Mouse (Mus musculus) liver, embryonic 12.5 days (tissue): ENCODE measurements around the gene Ncs1. TPM values are rescaled to one million over a fixed set of nuclear protein-coding genes. Genes with fewer than 3 reads are reported as not detected.

Experiments
- ATAC-seq: fragments of 200-750 bp; cut with Nextera tagmentation; 2 replicates; pipeline ENCODE4 v1.8.0; 2017; ENCODE audit warnings: moderate number of reproducible peaks, mild to moderate bottlenecking, moderate library complexity
- H3K27ac ChIP-seq: fragments of 300-500 bp; sonication (generic); 2 replicates; pipeline ENCODE4 v1.5.1; 2016; ENCODE audit warnings: mild to moderate bottlenecking
- H3K27me3 ChIP-seq: fragments of 300-500 bp; sonication (generic); replicated peaks from 2 replicates; pipeline ENCODE4 v1.6.1; 2016; ENCODE audit warnings: mild to moderate bottlenecking, moderate library complexity
- H3K36me3 ChIP-seq: fragments of 300-500 bp; sonication (generic); 2 replicates; pipeline ENCODE4 v1.6.1; 2016; ENCODE audit warnings: mild to moderate bottlenecking, moderate library complexity
- H3K4me1 ChIP-seq: fragments of 300-500 bp; sonication (generic); 2 replicates; pipeline ENCODE4 v1.6.1; 2016
- H3K4me2 ChIP-seq: fragments of 300-500 bp; sonication (generic); 2 replicates; pipeline ENCODE4 v1.6.1; 2016; ENCODE audit warnings: mild to moderate bottlenecking, moderate library complexity
- H3K4me3 ChIP-seq: fragments of 300-500 bp; sonication (generic); 2 replicates; pipeline ENCODE4 v1.5.1; 2016; ENCODE audit warnings: mild to moderate bottlenecking, moderate library complexity
- H3K9ac ChIP-seq: fragments of 300-500 bp; sonication (generic); 2 replicates; pipeline ENCODE4 v1.6.1; 2016; ENCODE audit warnings: mild to moderate bottlenecking, moderate library complexity
- H3K9me3 ChIP-seq: fragments of 300-500 bp; sonication (generic); replicated peaks from 2 replicates; pipeline ENCODE4 v1.6.1; 2016; ENCODE audit warnings: mild to moderate bottlenecking, moderate library complexity
- WGBS: fragments of 180-500 bp; shearing (Covaris S2); methylation state at CpG from one replicate; pipeline ENCODE4 v1.1.7; 2016; ENCODE audit not compliant: insufficient replicate concordance; 5-methylcytosine and 5-hydroxymethylcytosine counted together
- polyA plus RNA-seq: library from polyadenylated mRNA; unstranded; fragments of >200 nt; fragmentation: Nextera tagmentation; extraction: Ambion mirVana; gene quantifications from 2 replicates; pipeline ENCODE4 v1.2.1, GENCODE M21; 2016

Gene Ncs1
- polyA plus RNA-seq, 1 experiment from 2014 or later = 4.3 TPM

GRCm38 (mm10) chr2:31211204-31211603, 34.4 kb upstream of the Ncs1 start:
- Histone ChIP-seq H3K27me3 (no peaks in the 10 kb centered on the region), H3K4me1 (0 out of 2 replicates have a peak, but pooled peaks cover 1% of the 10 kb centered on the region), H3K36me3 (peaks cover 88% of the 10 kb centered on the region), H3K9ac (no peak overlapping the region), H3K4me2 (no peak overlapping the region), H3K4me3 (no peak overlapping the region), H3K9me3 (no peaks in the 10 kb centered on the region), H3K27ac (no peak overlapping the region)
- no peak for ATAC-seq
- 66% methylated on average over 3 of the region's 3 CpGs for WGBS

GRCm38 (mm10) chr2:31214211-31214796, 31.3 kb upstream of the Ncs1 start:
- no peaks in the 10 kb centered on the region for H3K4me1 ChIP-seq
- 87% methylated on average over 16 of the region's 16 CpGs for WGBS

GRCm38 (mm10) chr2:31218611-31219010, 27.0 kb upstream of the Ncs1 start:
- no peaks in the 10 kb centered on the region for H3K4me1 ChIP-seq
- H3K4me3 ChIP-seq = no peak overlapping the region
- no peak overlapping the region for H3K9ac ChIP-seq
- 70% methylated on average over 3 of the region's 3 CpGs for WGBS
- no peak for ATAC-seq
- no peak overlapping the region for H3K4me2 ChIP-seq
- no peaks in the 10 kb centered on the region for H3K9me3 ChIP-seq
- H3K36me3 ChIP-seq = peaks cover 19% of the 10 kb centered on the region
- no peaks in the 10 kb centered on the region for H3K27me3 ChIP-seq
- no peak overlapping the region for H3K27ac ChIP-seq

More at GRCm38 (mm10) chr2:31214211-31214796, 31.3 kb upstream of the Ncs1 start:
- no peak overlapping the region for H3K4me3 ChIP-seq
- no peak overlapping the region for H3K27ac ChIP-seq
- H3K9me3 ChIP-seq = no peaks in the 10 kb centered on the region
- ATAC-seq = no peak
- no peak overlapping the region for H3K9ac ChIP-seq
- no peak overlapping the region for H3K4me2 ChIP-seq
- H3K36me3 ChIP-seq = peaks cover 60% of the 10 kb centered on the region
- no peaks in the 10 kb centered on the region for H3K27me3 ChIP-seq

- peaks cover 11% of the 10 kb centered on the region for H3K36me3 ChIP-seq
- WGBS = 69% methylated on average over 6 of the region's 6 CpGs
Observed at GRCm38 (mm10) chr2:31219470-31219869, 26.2 kb upstream of the Ncs1 start.

GRCm38 (mm10) chr2:31220844-31221243, 24.8 kb upstream of the Ncs1 start:
- Histone ChIP-seq H3K27me3 (no peaks in the 10 kb centered on the region), H3K27ac (no peak overlapping the region), H3K4me1 (no peaks in the 10 kb centered on the region), H3K4me2 (no peak overlapping the region), H3K9me3 (no peaks in the 10 kb centered on the region), H3K9ac (no peak overlapping the region), H3K4me3 (no peak overlapping the region), H3K36me3 (no peaks in the 10 kb centered on the region)
- no peak for ATAC-seq
- WGBS = 53% methylated on average over 7 of the region's 7 CpGs

More at GRCm38 (mm10) chr2:31219470-31219869, 26.2 kb upstream of the Ncs1 start:
- H3K4me3 ChIP-seq = no peak overlapping the region
- no peak overlapping the region for H3K9ac ChIP-seq
- H3K27ac ChIP-seq = no peak overlapping the region
- no peak overlapping the region for H3K4me2 ChIP-seq
- no peaks in the 10 kb centered on the region for H3K27me3 ChIP-seq
- no peak for ATAC-seq
- H3K9me3 ChIP-seq = no peaks in the 10 kb centered on the region
- no peaks in the 10 kb centered on the region for H3K4me1 ChIP-seq

- H3K4me3 ChIP-seq = no peak overlapping the region
- no peak for ATAC-seq
- WGBS = 58% methylated on average over 5 of the region's 5 CpGs
- no peaks in the 10 kb centered on the region for H3K4me1 ChIP-seq
- no peaks in the 10 kb centered on the region for H3K36me3 ChIP-seq
- no peaks in the 10 kb centered on the region for H3K9me3 ChIP-seq
- H3K27me3 ChIP-seq = no peaks in the 10 kb centered on the region
- no peak overlapping the region for H3K27ac ChIP-seq
- H3K9ac ChIP-seq = no peak overlapping the region
- H3K4me2 ChIP-seq = no peak overlapping the region
Observed at GRCm38 (mm10) chr2:31221582-31221981, 24.0 kb upstream of the Ncs1 start.

- no peak for ATAC-seq
- H3K27ac ChIP-seq = no peak overlapping the region
- H3K36me3 ChIP-seq = no peaks in the 10 kb centered on the region
- H3K4me1 ChIP-seq = no peaks in the 10 kb centered on the region
- no peak overlapping the region for H3K4me2 ChIP-seq
- WGBS = 37% methylated on average over 1 of the region's 1 CpGs
- H3K9ac ChIP-seq = no peak overlapping the region
- no peaks in the 10 kb centered on the region for H3K27me3 ChIP-seq
- H3K9me3 ChIP-seq = no peaks in the 10 kb centered on the region
- no peak overlapping the region for H3K4me3 ChIP-seq
Observed at GRCm38 (mm10) chr2:31228768-31229311, 16.8 kb upstream of the Ncs1 start.

GRCm38 (mm10) chr2:31239203-31239696, 6.4 kb upstream of the Ncs1 start:
- Histone ChIP-seq H3K9me3 (no peaks in the 10 kb centered on the region), H3K4me2 (peak overlapping the region; percentile 56), H3K27me3 (peaks cover 42% of the 10 kb centered on the region), H3K27ac (no peak overlapping the region), H3K36me3 (no peaks in the 10 kb centered on the region), H3K9ac (no peak overlapping the region), H3K4me1 (0 out of 2 replicates have a peak, but pooled peaks cover 4% of the 10 kb centered on the region), H3K4me3 (peak overlapping the region; percentile 25)
- WGBS = 19% methylated on average over 23 of the region's 23 CpGs
- peak; percentile 63 for ATAC-seq

- H3K9me3 ChIP-seq = no peaks in the 10 kb centered on the region
- H3K9ac ChIP-seq = no peak overlapping the region
- H3K4me1 ChIP-seq = 0 out of 2 replicates have a peak, but pooled peaks cover 4% of the 10 kb centered on the region
- H3K27me3 ChIP-seq = peaks cover 48% of the 10 kb centered on the region
- no peak for ATAC-seq
- H3K36me3 ChIP-seq = no peaks in the 10 kb centered on the region
- H3K4me2 ChIP-seq = peak overlapping the region; percentile 56
- WGBS = 75% methylated on average over 6 of the region's 6 CpGs
- H3K4me3 ChIP-seq = no peak overlapping the region; the same call in 1 of the 2 replicates
- H3K27ac ChIP-seq = no peak overlapping the region
Observed at GRCm38 (mm10) chr2:31239833-31240232, 5.8 kb upstream of the Ncs1 start.

GRCm38 (mm10) chr2:31241639-31242038, 4.0 kb upstream of the Ncs1 start:
- ATAC-seq = no peak
- 6% methylated on average over 7 of the region's 7 CpGs for WGBS
- Histone ChIP-seq H3K9me3 (no peaks in the 10 kb centered on the region), H3K4me3 (no peak overlapping the region), H3K36me3 (no peaks in the 10 kb centered on the region), H3K27me3 (peaks cover 66% of the 10 kb centered on the region), H3K9ac (no peak overlapping the region), H3K4me2 (no peak overlapping the region), H3K27ac (no peak overlapping the region), H3K4me1 (peaks cover 17% of the 10 kb centered on the region; the same call in 1 of the 2 replicates)

- no peaks in the 10 kb centered on the region for H3K36me3 ChIP-seq
- peaks cover 21% of the 10 kb centered on the region for H3K4me1 ChIP-seq
- H3K9ac ChIP-seq = no peak overlapping the region
- H3K4me3 ChIP-seq = no peak overlapping the region
- no peak for ATAC-seq
- no peaks in the 10 kb centered on the region for H3K9me3 ChIP-seq
- H3K27me3 ChIP-seq = peaks cover 88% of the 10 kb centered on the region
- WGBS = 53% methylated on average over 8 of the region's 8 CpGs
- H3K27ac ChIP-seq = no peak overlapping the region
- no peak overlapping the region for H3K4me2 ChIP-seq
Observed at GRCm38 (mm10) chr2:31244216-31244615, 1.4 kb upstream of the Ncs1 start.

- Histone ChIP-seq H3K9ac (no peak overlapping the region), H3K4me3 (peak overlapping the region; percentile 58), H3K4me2 (peak overlapping the region; percentile 73), H3K27me3 (peaks cover 90% of the 10 kb centered on the region), H3K9me3 (no peaks in the 10 kb centered on the region), H3K27ac (no peak overlapping the region), H3K4me1 (peaks cover 19% of the 10 kb centered on the region), H3K36me3 (no peaks in the 10 kb centered on the region)
- 20% methylated on average over 5 of the region's 5 CpGs for WGBS
- no peak for ATAC-seq
Observed at GRCm38 (mm10) chr2:31245051-31245450, 572 bp upstream of the Ncs1 start.
